In the genomic region with DNA sequence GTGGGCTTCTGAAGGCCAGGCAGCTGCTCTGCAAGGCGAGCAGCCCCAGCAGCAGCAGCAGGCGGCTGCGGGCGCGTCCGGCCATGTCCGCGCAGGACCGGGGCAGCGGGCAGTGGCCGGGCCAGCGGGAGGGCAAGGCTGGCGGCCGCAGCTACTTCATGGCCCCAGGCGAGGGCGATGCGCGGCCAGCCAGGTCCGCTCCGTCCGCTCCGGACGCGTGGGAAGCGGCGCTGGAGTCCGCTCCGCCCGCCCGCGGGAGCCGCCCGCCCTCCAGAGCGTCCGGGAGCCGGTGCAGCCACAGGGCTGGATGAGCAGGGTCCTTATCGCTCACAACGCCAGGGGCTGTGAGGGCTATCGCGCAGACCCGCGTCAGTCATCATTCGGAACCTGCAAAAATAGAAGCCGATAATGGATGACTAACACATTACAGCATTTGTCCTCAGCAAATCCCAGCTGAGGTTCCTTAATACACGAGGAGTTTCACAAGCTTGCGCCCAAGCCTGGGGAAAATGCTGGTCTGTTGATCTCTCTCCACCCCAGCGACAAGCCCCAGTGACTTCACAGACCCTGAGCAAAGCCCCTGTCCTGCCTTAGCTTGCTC, we compare ENCODE assay signal across 7 mouse cellular contexts.
A peak's percentile ranks its signal among the peaks of the same experiment; 100 is the strongest.
DNase-seq lines count a peak whose midpoint lies in the region; ATAC-seq lines count a peak whose summit lies in the region.

No protein-coding gene starts in this region.

- peak overlapping the region; percentile 73 for H3K4me3 ChIP-seq in hindbrain, embryonic 13.5 days

- H3K4me2 ChIP-seq in hindbrain, embryonic 13.5 days, result peak overlapping the region; percentile 80

- peak overlapping the region; percentile 92 for H3K27ac ChIP-seq in hindbrain, embryonic 13.5 days

- WGBS in hindbrain, embryonic 13.5 days, result under 1% methylated on average over 47 of the region's 47 CpGs

- peak; percentile 91 for ATAC-seq in hindbrain, embryonic 13.5 days (ENCODE audit: low FRiP score)
- ATAC-seq in megakaryocyte, adult 5-6 weeks (ENCODE audit: poor library complexity, severe bottlenecking), result peak; percentile 83

- no peaks in the 10 kb centered on the region for H3K9me3 ChIP-seq in hindbrain, embryonic 13.5 days

- peak; percentile 60 for DNase-seq in adrenal gland, adult 8-10 months
- DNase-seq in cerebellum, postnatal 25 days, result peak; percentile 75 to 84
- peak; percentile 67 to 70 for DNase-seq in frontal cortex, postnatal 36 days (ENCODE audit: low spot score in 2 of 2)
- peak; percentile 41 to 89 for DNase-seq in left cerebral cortex, postnatal 10 days (ENCODE audit: extremely low spot score in 1 of 2, low spot score in 2 of 2)
- DNase-seq in right cerebral cortex, postnatal 14 days, result peak; percentile 55

- intact Hi-C loops in left cerebral cortex, postnatal 10 days (cut with DNase I), result loop anchor here (10.0 kb wide), 1 partner anchor 378 kb away; no protein-coding TSS in a partner anchor

- peaks cover 23% of the 10 kb centered on the region for H3K4me1 ChIP-seq in hindbrain, embryonic 13.5 days (replicated peaks)

- peak overlapping the region; percentile 93 for H3K9ac ChIP-seq in hindbrain, embryonic 13.5 days

- no peaks in the 10 kb centered on the region for H3K27me3 ChIP-seq in hindbrain, embryonic 13.5 days

- peaks cover 4% of the 10 kb centered on the region; the same call in 1 of the 2 replicates for H3K36me3 ChIP-seq in hindbrain, embryonic 13.5 days

Comparison
In these comparisons a context has a peak if more than half of its experiments do, and no peak if none do; other contexts are left out.
1. Peak in every context shown above with its lines: DNase-seq, ATAC-seq, H3K4me3 ChIP-seq and H3K27ac ChIP-seq.